Mouse (Mus musculus): ENCODE measurements at regions not wholly inside any gene's neighbourhood (a gene's known extent, or its start where the extent isn't known, plus 50 kb on each side); places are given as distances from the start of the nearest gene placed in this dataset.

- Histone ChIP-seq H3K4me3 (ENCODE audit: low read depth, low read length) (no peak overlapping the region), H3K36me3 (ENCODE audit: insufficient read depth, low read length) (no peaks in the 10 kb centered on the region), H3K9me3 (ENCODE audit: low read length) (no peaks in the 10 kb centered on the region), H3K4me2 (ENCODE audit: low read depth, low read length, poor library complexity, severe bottlenecking) (no peak overlapping the region), H3K27me3 (ENCODE audit: insufficient read depth, low read length) (no peaks in the 10 kb centered on the region), H3K27ac (ENCODE audit: low read depth, low read length) (no peak overlapping the region), H3K4me1 (ENCODE audit: insufficient read depth, low read length) (no peaks in the 10 kb centered on the region), H3K9ac (replicated peaks; ENCODE audit: low read length, poor library complexity, severe bottlenecking) (no peak overlapping the region)
- 69% methylated on average over 4 of the region's 4 CpGs for WGBS
- ATAC-seq (ENCODE audit: low FRiP score) (no peak), DNase-seq (ENCODE audit: low spot score) (no peak)
- no peak for TF ChIP-seq CTCF (IDR thresholded peaks at IDR 0.05)
Observed at GRCm38 (mm10) chr15:96844290-96844689, 144.8 kb upstream of the Slc38a2 start.

- no peaks in the 10 kb centered on the region for H3K36me3 ChIP-seq (ENCODE audit: insufficient read depth, low read length)
- DNase-seq (ENCODE audit: low spot score) (no peak), ATAC-seq (ENCODE audit: low FRiP score) (no peak)
- H3K9me3 ChIP-seq (ENCODE audit: low read length), result no peaks in the 10 kb centered on the region
- no peak overlapping the region for H3K27ac ChIP-seq (ENCODE audit: low read depth, low read length)
- H3K4me3 ChIP-seq (ENCODE audit: low read depth, low read length), result no peak overlapping the region
- no peaks in the 10 kb centered on the region for H3K27me3 ChIP-seq (ENCODE audit: insufficient read depth, low read length)
- H3K4me1 ChIP-seq (ENCODE audit: insufficient read depth, low read length), result no peaks in the 10 kb centered on the region
- no peak overlapping the region for H3K4me2 ChIP-seq (ENCODE audit: low read depth, low read length, poor library complexity, severe bottlenecking)
- 89% methylated on average over 7 of the region's 7 CpGs for WGBS
- H3K9ac ChIP-seq (replicated peaks; ENCODE audit: low read length, poor library complexity, severe bottlenecking), result no peak overlapping the region
- no peak for TF ChIP-seq CTCF (IDR thresholded peaks at IDR 0.05)
Observed at GRCm38 (mm10) chr15:96843589-96843988, 144.1 kb upstream of the Slc38a2 start.

- Histone ChIP-seq H3K36me3 (ENCODE audit: insufficient read depth, low read length) (no peaks in the 10 kb centered on the region), H3K9me3 (ENCODE audit: low read length) (no peaks in the 10 kb centered on the region), H3K4me1 (ENCODE audit: insufficient read depth, low read length) (no peaks in the 10 kb centered on the region), H3K4me2 (ENCODE audit: low read depth, low read length, poor library complexity, severe bottlenecking) (no peak overlapping the region), H3K27ac (ENCODE audit: low read depth, low read length) (no peak overlapping the region), H3K27me3 (ENCODE audit: insufficient read depth, low read length) (no peaks in the 10 kb centered on the region), H3K9ac (replicated peaks; ENCODE audit: low read length, poor library complexity, severe bottlenecking) (no peak overlapping the region), H3K4me3 (ENCODE audit: low read depth, low read length) (no peak overlapping the region)
- WGBS, result 91% methylated on average over 3 of the region's 3 CpGs
- DNase-seq (ENCODE audit: low spot score) (no peak), ATAC-seq (ENCODE audit: low FRiP score) (no peak)
- TF ChIP-seq CTCF (IDR thresholded peaks at IDR 0.05), result no peak
Observed at GRCm38 (mm10) chr15:96842881-96843280, 143.4 kb upstream of the Slc38a2 start.

- H3K27ac ChIP-seq (ENCODE audit: low read depth, low read length), result no peak overlapping the region
- DNase-seq (ENCODE audit: low spot score), result no peak
- 95% methylated on average over 3 of the region's 3 CpGs for WGBS
Observed at GRCm38 (mm10) chr15:96836670-96837069, 137.1 kb upstream of the Slc38a2 start.

GRCm38 (mm10) chr15:96834862-96835261 is 135.3 kb upstream of the Slc38a2 start:
- no peak for ATAC-seq (ENCODE audit: low FRiP score)
- no peak for TF ChIP-seq CTCF (IDR thresholded peaks at IDR 0.05)
- Histone ChIP-seq H3K4me1 (ENCODE audit: insufficient read depth, low read length) (no peaks in the 10 kb centered on the region), H3K36me3 (ENCODE audit: insufficient read depth, low read length) (no peaks in the 10 kb centered on the region), H3K4me3 (ENCODE audit: low read depth, low read length) (no peak overlapping the region), H3K4me2 (ENCODE audit: low read depth, low read length, poor library complexity, severe bottlenecking) (no peak overlapping the region), H3K9me3 (ENCODE audit: low read length) (no peaks in the 10 kb centered on the region), H3K27me3 (ENCODE audit: insufficient read depth, low read length) (no peaks in the 10 kb centered on the region), H3K27ac (ENCODE audit: low read depth, low read length) (no peak overlapping the region), H3K9ac (replicated peaks; ENCODE audit: low read length, poor library complexity, severe bottlenecking) (no peak overlapping the region)
- no peak for DNase-seq (ENCODE audit: low spot score)
- WGBS, result 84% methylated on average over 9 of the region's 9 CpGs

More at GRCm38 (mm10) chr15:96836670-96837069, 137.1 kb upstream of the Slc38a2 start:
- Histone ChIP-seq H3K36me3 (ENCODE audit: insufficient read depth, low read length) (no peaks in the 10 kb centered on the region), H3K4me1 (ENCODE audit: insufficient read depth, low read length) (no peaks in the 10 kb centered on the region), H3K9ac (replicated peaks; ENCODE audit: low read length, poor library complexity, severe bottlenecking) (no peak overlapping the region), H3K9me3 (ENCODE audit: low read length) (no peaks in the 10 kb centered on the region), H3K27me3 (ENCODE audit: insufficient read depth, low read length) (no peaks in the 10 kb centered on the region), H3K4me3 (ENCODE audit: low read depth, low read length) (no peak overlapping the region), H3K4me2 (ENCODE audit: low read depth, low read length, poor library complexity, severe bottlenecking) (no peak overlapping the region)
- no peak for TF ChIP-seq CTCF (IDR thresholded peaks at IDR 0.05)
- no peak for ATAC-seq (ENCODE audit: low FRiP score)

GRCm38 (mm10) chr15:96834162-96834843 is 134.8 kb upstream of the Slc38a2 start:
- WGBS, result 89% methylated on average over 10 of the region's 10 CpGs
- H3K27me3 ChIP-seq (ENCODE audit: insufficient read depth, low read length), result no peaks in the 10 kb centered on the region

More at GRCm38 (mm10) chr15:96834162-96834843, 134.8 kb upstream of the Slc38a2 start:
- no peak for ATAC-seq (ENCODE audit: low FRiP score)
- Histone ChIP-seq H3K4me1 (ENCODE audit: insufficient read depth, low read length) (no peaks in the 10 kb centered on the region), H3K9me3 (ENCODE audit: low read length) (no peaks in the 10 kb centered on the region), H3K4me3 (ENCODE audit: low read depth, low read length) (no peak overlapping the region), H3K36me3 (ENCODE audit: insufficient read depth, low read length) (no peaks in the 10 kb centered on the region), H3K27ac (ENCODE audit: low read depth, low read length) (no peak overlapping the region), H3K4me2 (ENCODE audit: low read depth, low read length, poor library complexity, severe bottlenecking) (no peak overlapping the region), H3K9ac (replicated peaks; ENCODE audit: low read length, poor library complexity, severe bottlenecking) (no peak overlapping the region)
- no peak for DNase-seq (ENCODE audit: low spot score)
- no peak for TF ChIP-seq CTCF (IDR thresholded peaks at IDR 0.05)
